20 mouse cellular contexts compared by ENCODE assay signal in genomic region chr8:44735801-44736200, GRCm38 (mm10).
DNase-seq lines count a peak whose midpoint lies in the region; ATAC-seq and TF ChIP-seq lines count a peak whose summit lies in the region.
"Had no signal": no experiment of that assay in that cellular context is flagged by ENCODE, and none has a peak within 500 bp of the region (broad histone marks: within the 10 kb centered on the region; RNA-seq: fewer than 3 reads in every experiment).

No protein-coding gene starts in this region.

- no peak for ATAC-seq in cerebellum, adult (ENCODE audit: insufficient number of reproducible peaks, low FRiP score, low TSS enrichment)
- ATAC-seq: CD4-positive, CD25-positive, alpha-beta regulatory T cell, adult 4 months; forebrain, embryonic 15.5 days; intestine, embryonic 16.5 days had no signal

- TF ChIP-seq CTCF in layer of hippocampus, adult 2 months (conservative IDR thresholded peaks at IDR 0.05), result no peak

- no peak overlapping the region for H3K4me3 ChIP-seq in layer of hippocampus, adult 2 months
- H3K4me3 ChIP-seq: embryonic facial prominence, embryonic 15.5 days; erythroblast, embryonic 14.5 days; forebrain, embryonic 15.5 days; heart, adult 2 months; heart, embryonic 15.5 days; hindbrain, embryonic 10.5 days; hindbrain, embryonic 15.5 days had no signal

- DNase-seq in cerebellum, adult 11 months, result peak; percentile 10
- DNase-seq in cerebellum, adult 18-20 months, result peak; percentile 14 to 16
- DNase-seq in cerebellum, adult 9-11 months, result peak; percentile 15
- DNase-seq in cerebellum, postnatal 36 days, result peak; percentile 32 to 33
- DNase-seq in heart, postnatal 10 days, result no peak
- no peak for DNase-seq in layer of hippocampus, adult 2 months (ENCODE audit: low spot score in 2 of 2)
- DNase-seq: adrenal gland, postnatal 14 days; B cell, adult 2 months; gastrocnemius, postnatal 10 days; heart, adult 2 months; kidney, adult 2 months had no signal

- intact Hi-C loops in heart, postnatal 10 days (cut with DNase I), result no loop called here

- no peak overlapping the region for H3K27ac ChIP-seq in layer of hippocampus, adult 2 months
- H3K27ac ChIP-seq: embryonic facial prominence, embryonic 15.5 days; forebrain, embryonic 15.5 days; heart, adult 2 months; heart, embryonic 15.5 days; hindbrain, embryonic 10.5 days; hindbrain, embryonic 15.5 days had no signal

Comparison
In these comparisons a context has a peak if more than half of its experiments do, and no peak if none do; other contexts are left out.
1. DNase-seq: peak in cerebellum, adult 11 months (single experiment), cerebellum, adult 18-20 months (2 of 2), cerebellum, adult 9-11 months (single experiment) and cerebellum, postnatal 36 days (2 of 2); none in heart, postnatal 10 days (0 of 2) and layer of hippocampus, adult 2 months (0 of 2).